Mouse (Mus musculus): Measurements from ENCODE around the gene Gm12845.

DNA sequence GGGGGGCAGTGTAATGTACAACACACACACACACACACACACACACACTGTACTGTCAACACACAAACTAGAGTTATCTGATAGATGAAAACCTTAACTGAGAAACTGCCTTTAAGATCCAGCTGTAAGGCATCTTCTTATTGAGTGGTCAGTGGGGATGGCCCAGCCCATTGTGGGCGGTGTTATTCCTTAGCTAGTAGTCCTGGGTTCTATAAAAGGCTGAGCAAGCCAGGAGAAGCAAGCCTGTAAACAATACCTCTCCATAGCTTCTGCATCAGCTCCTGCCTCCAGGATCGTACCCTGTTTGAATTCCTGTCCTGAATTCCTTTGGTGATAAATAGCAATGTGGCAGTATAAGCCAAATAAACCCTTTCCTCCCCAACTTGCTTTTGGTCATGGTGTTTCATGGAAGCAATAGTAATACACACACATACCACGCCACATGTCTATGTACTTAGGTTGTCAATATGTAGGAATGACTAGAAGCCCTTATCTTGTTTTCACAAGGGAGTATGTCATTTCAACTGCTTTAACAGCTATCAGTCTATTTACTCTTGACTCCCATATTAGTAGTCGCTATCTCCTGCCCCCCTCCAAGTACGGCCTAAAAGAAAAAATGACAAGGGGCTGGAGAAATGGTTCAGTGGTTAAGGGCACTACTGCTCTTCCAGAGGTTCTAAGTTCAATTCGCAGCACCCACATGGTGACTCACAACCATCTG lies 41.0 kb upstream of the Gm12845 start:
- TF ChIP-seq CTCF (IDR thresholded peaks at IDR 0.05; ENCODE audit: low read depth, low read length) (no peak), POLR2A (IDR thresholded peaks at IDR 0.05; ENCODE audit: insufficient read depth, low read length) (no peak), EP300 (IDR thresholded peaks at IDR 0.05; ENCODE audit: insufficient read depth, low read depth, low read length) (no peak)

Measured in ES-Bruce4 (cell line).